Mouse (Mus musculus): ENCODE measurements at regions not wholly inside any gene's neighbourhood (a gene's known extent, or its start where the extent isn't known, plus 50 kb on each side); places are given as distances from the start of the nearest gene placed in this dataset.

DNA sequence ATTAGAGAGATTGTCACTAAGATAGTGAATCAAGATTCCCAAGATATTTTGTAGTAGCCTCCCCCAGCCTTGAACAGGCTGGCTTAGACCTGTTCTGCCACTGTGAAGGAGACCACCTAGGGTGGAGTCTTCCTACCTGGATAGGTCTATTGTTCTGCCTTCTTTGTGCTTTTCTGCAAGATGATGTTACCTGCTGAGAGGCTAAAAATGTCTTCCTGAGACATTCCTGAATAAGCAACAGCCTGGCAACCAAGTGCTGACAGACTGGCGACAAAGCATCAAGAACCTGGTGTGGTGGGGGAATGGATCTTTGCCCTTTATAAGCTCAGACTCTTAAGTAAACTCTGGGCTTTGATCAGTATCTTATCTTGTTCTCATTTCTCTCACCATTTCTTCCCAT is 447.8 kb downstream of the Dync2h1 start:
- TF ChIP-seq CTCF (IDR thresholded peaks at IDR 0.05; ENCODE audit: control insufficient read depth, insufficient read depth, insufficient read length) (no peak), MYOD1 (IDR thresholded peaks at IDR 0.05; ENCODE audit: control insufficient read depth, insufficient read length, low read depth) (no peak), FOSL1 (IDR thresholded peaks at IDR 0.05; ENCODE audit: insufficient read depth, low read length, poor library complexity, severe bottlenecking) (no peak)

Data from C2C12 (cell line).